8 mouse cellular contexts compared by ENCODE assay signal in the genomic region with DNA sequence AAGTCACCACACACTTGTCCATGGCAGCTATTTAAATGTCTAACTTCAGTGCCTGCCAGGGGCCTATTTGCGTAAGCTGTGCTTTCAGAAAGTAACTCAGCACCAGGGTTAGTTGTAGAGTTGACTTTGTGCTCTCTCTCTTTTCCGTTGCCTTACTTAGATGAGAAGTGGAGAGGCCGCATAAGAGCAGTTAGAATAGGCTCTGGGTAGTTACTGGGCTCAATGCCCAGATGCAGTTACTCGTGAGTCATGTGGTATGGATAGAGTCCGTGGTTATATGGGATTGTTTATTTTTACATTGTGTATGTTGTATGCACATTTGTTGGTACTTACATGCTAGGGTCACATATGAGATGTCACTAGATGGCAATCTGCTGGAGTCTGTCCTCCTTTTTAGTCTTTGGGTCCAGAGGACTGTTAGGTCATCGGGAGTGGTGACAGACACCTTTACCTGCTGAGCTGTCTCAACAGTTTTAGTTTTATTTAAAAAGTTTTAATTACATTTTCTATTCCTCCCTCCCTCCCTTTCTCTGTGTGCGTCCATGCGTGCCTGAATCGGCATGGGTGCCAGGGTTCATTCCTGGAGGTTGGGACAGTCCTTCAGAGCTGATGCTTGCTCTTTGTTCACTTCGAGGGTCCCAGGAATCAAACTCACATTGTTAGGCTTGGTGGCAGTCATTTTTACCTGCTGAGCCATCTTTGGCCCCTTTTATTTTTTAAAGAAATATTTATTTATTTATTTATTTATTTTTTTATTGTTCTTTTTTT. TPM values are rescaled to one million over a fixed set of nuclear protein-coding genes. Genes with fewer than 3 reads are reported as not detected.
DNase-seq lines count a peak whose midpoint lies in the region; ATAC-seq and TF ChIP-seq lines count a peak whose summit lies in the region.

No protein-coding gene starts in this region.

- no peak overlapping the region for H3K9ac ChIP-seq in forebrain, embryonic 14.5 days (ENCODE audit: low read length)
- H3K9ac ChIP-seq in forebrain, embryonic 12.5 days = no peak overlapping the region
- no peak overlapping the region for H3K9ac ChIP-seq in liver, embryonic 12.5 days
- no peak overlapping the region for H3K9ac ChIP-seq in liver, postnatal 0 days (replicated peaks)
- no peak overlapping the region for H3K9ac ChIP-seq in hindbrain, embryonic 16.5 days (ENCODE audit: low read depth, low read length)
- no peak overlapping the region for H3K9ac ChIP-seq in neural tube, embryonic 15.5 days (replicated peaks)

- peaks cover 18% of the 10 kb centered on the region for H3K4me1 ChIP-seq in forebrain, embryonic 14.5 days (ENCODE audit: control insufficient read depth, insufficient read depth, low read length)
- H3K4me1 ChIP-seq in forebrain, embryonic 12.5 days = peaks cover 25% of the 10 kb centered on the region
- H3K4me1 ChIP-seq in liver, embryonic 12.5 days = peaks cover 51% of the 10 kb centered on the region
- peaks cover 5% of the 10 kb centered on the region; the same call in 1 of the 2 replicates for H3K4me1 ChIP-seq in liver, postnatal 0 days (ENCODE audit: insufficient read depth)
- H3K4me1 ChIP-seq in hindbrain, embryonic 16.5 days (ENCODE audit: control insufficient read depth, insufficient read depth, low read depth, low read length) = peaks cover 22% of the 10 kb centered on the region
- peaks cover 30% of the 10 kb centered on the region for H3K4me1 ChIP-seq in neural tube, embryonic 15.5 days

- 63% methylated on average over 10 of the region's 10 CpGs for WGBS in forebrain, embryonic 14.5 days
- 78% methylated on average over 10 of the region's 10 CpGs for WGBS in forebrain, embryonic 12.5 days
- 84% methylated on average over 10 of the region's 10 CpGs for WGBS in liver, embryonic 12.5 days (ENCODE audit: insufficient replicate concordance)
- WGBS in liver, postnatal 0 days (ENCODE audit: insufficient replicate concordance) = 74% methylated on average over 10 of the region's 10 CpGs
- WGBS in hindbrain, embryonic 16.5 days = 65% methylated on average over 10 of the region's 10 CpGs
- WGBS in neural tube, embryonic 15.5 days = 73% methylated on average over 10 of the region's 10 CpGs

- no peaks in the 10 kb centered on the region for H3K9me3 ChIP-seq in forebrain, embryonic 14.5 days (replicated peaks; ENCODE audit: control insufficient read depth, low read length)
- no peaks in the 10 kb centered on the region for H3K9me3 ChIP-seq in forebrain, embryonic 12.5 days
- H3K9me3 ChIP-seq in liver, embryonic 12.5 days (replicated peaks) = no peaks in the 10 kb centered on the region
- H3K9me3 ChIP-seq in liver, postnatal 0 days (ENCODE audit: low read length) = no peaks in the 10 kb centered on the region
- no peaks in the 10 kb centered on the region for H3K9me3 ChIP-seq in hindbrain, embryonic 16.5 days (ENCODE audit: control insufficient read depth, low read length)
- H3K9me3 ChIP-seq in neural tube, embryonic 15.5 days (replicated peaks) = no peaks in the 10 kb centered on the region

- H3K27ac ChIP-seq in forebrain, embryonic 14.5 days (ENCODE audit: low read depth, low read length) = no peak overlapping the region
- no peak overlapping the region for H3K27ac ChIP-seq in forebrain, embryonic 12.5 days
- no peak overlapping the region for H3K27ac ChIP-seq in liver, embryonic 12.5 days
- no peak overlapping the region for H3K27ac ChIP-seq in liver, postnatal 0 days (ENCODE audit: low read depth)
- no peak overlapping the region for H3K27ac ChIP-seq in hindbrain, embryonic 16.5 days (ENCODE audit: low read depth, low read length)
- H3K27ac ChIP-seq in neural tube, embryonic 15.5 days (replicated peaks) = no peak overlapping the region

- DNase-seq in forebrain, embryonic 14.5 days (ENCODE audit: low spot score) = peak; percentile 58
- DNase-seq in liver, postnatal 0 days = no peak
- DNase-seq in embryo, embryonic 9.5 days (ENCODE audit: extremely low spot score) = no peak
- DNase-seq in urinary bladder, postnatal 25 days (ENCODE audit: low spot score) = no peak

- no peaks in the 10 kb centered on the region for H3K27me3 ChIP-seq in forebrain, embryonic 14.5 days (replicated peaks; ENCODE audit: control insufficient read depth, insufficient read depth, low read length)
- H3K27me3 ChIP-seq in forebrain, embryonic 12.5 days = no peaks in the 10 kb centered on the region
- no peaks in the 10 kb centered on the region for H3K27me3 ChIP-seq in liver, embryonic 12.5 days (replicated peaks)
- H3K27me3 ChIP-seq in liver, postnatal 0 days (ENCODE audit: insufficient read depth, low read length) = no peaks in the 10 kb centered on the region
- no peaks in the 10 kb centered on the region for H3K27me3 ChIP-seq in hindbrain, embryonic 16.5 days (replicated peaks; ENCODE audit: control insufficient read depth, insufficient read depth, low read length)
- H3K27me3 ChIP-seq in neural tube, embryonic 15.5 days (replicated peaks) = no peaks in the 10 kb centered on the region

- 0 out of 2 replicates have a peak overlapping the region, but pooled peaks have one; percentile 66 for H3K4me2 ChIP-seq in forebrain, embryonic 14.5 days (ENCODE audit: low read length)
- no peak overlapping the region for H3K4me2 ChIP-seq in forebrain, embryonic 12.5 days
- peak overlapping the region; percentile 99; the same call in 1 of the 2 replicates for H3K4me2 ChIP-seq in liver, embryonic 12.5 days
- no peak overlapping the region; the same call in 1 of the 2 replicates for H3K4me2 ChIP-seq in liver, postnatal 0 days (ENCODE audit: low read depth, low read length)
- peak overlapping the region; percentile 83 for H3K4me2 ChIP-seq in hindbrain, embryonic 16.5 days (ENCODE audit: low read length)
- H3K4me2 ChIP-seq in neural tube, embryonic 15.5 days = peak overlapping the region; percentile 72

- TF ChIP-seq EP300 in liver, postnatal 0 days (IDR thresholded peaks at IDR 0.05; ENCODE audit: low read depth) = no peak

- no peak for TF ChIP-seq CTCF in liver, postnatal 0 days (IDR thresholded peaks at IDR 0.05; ENCODE audit: low read depth)

- H3K36me3 ChIP-seq in forebrain, embryonic 14.5 days (ENCODE audit: control insufficient read depth, insufficient read depth, low read length) = no peaks in the 10 kb centered on the region
- H3K36me3 ChIP-seq in forebrain, embryonic 12.5 days (replicated peaks) = no peaks in the 10 kb centered on the region
- H3K36me3 ChIP-seq in liver, embryonic 12.5 days = no peaks in the 10 kb centered on the region
- H3K36me3 ChIP-seq in liver, postnatal 0 days (replicated peaks; ENCODE audit: insufficient read depth, low read length) = no peaks in the 10 kb centered on the region
- no peaks in the 10 kb centered on the region for H3K36me3 ChIP-seq in hindbrain, embryonic 16.5 days (ENCODE audit: control insufficient read depth, insufficient read depth, low read length)
- H3K36me3 ChIP-seq in neural tube, embryonic 15.5 days = no peaks in the 10 kb centered on the region

- ATAC-seq in forebrain, embryonic 14.5 days = no peak
- no peak for ATAC-seq in forebrain, embryonic 12.5 days (ENCODE audit: low FRiP score)
- ATAC-seq in liver, embryonic 12.5 days = no peak
- no peak for ATAC-seq in liver, postnatal 0 days
- ATAC-seq in hindbrain, embryonic 16.5 days = no peak
- no peak for ATAC-seq in neural tube, embryonic 15.5 days (ENCODE audit: low FRiP score)

- no peak overlapping the region for H3K4me3 ChIP-seq in forebrain, embryonic 14.5 days (ENCODE audit: low read depth, low read length)
- no peak overlapping the region for H3K4me3 ChIP-seq in forebrain, embryonic 12.5 days (replicated peaks)
- no peak overlapping the region for H3K4me3 ChIP-seq in liver, embryonic 12.5 days
- no peak overlapping the region for H3K4me3 ChIP-seq in liver, postnatal 0 days (ENCODE audit: low read depth, low read length)
- no peak overlapping the region for H3K4me3 ChIP-seq in hindbrain, embryonic 16.5 days (ENCODE audit: low read length)
- H3K4me3 ChIP-seq in neural tube, embryonic 15.5 days (replicated peaks) = 0 out of 2 replicates have a peak overlapping the region, but pooled peaks have one; percentile 4

RNA-seq across cellular contexts. Expression of a gene that starts 3.2 kb away (rescaled TPM):
- polyA plus RNA-seq in forebrain, embryonic 14.5 days (2014; fragmentation: Nextera tagmentation; extraction: Ambion mirVana) = 24.2 and 28.4 TPM in 2 replicates
- 23.4 and 25.0 TPM in 2 replicates for polyA plus RNA-seq in forebrain, embryonic 12.5 days (2016; fragmentation: Nextera tagmentation; extraction: Ambion mirVana)
- 7.6 TPM in 2 replicates for polyA plus RNA-seq in liver, embryonic 12.5 days (2016; fragmentation: Nextera tagmentation; extraction: Ambion mirVana)
- polyA plus RNA-seq in liver, postnatal 0 days (2015; fragmentation: Nextera tagmentation; extraction: Ambion mirVana) = 1.5 and 1.8 TPM in 2 replicates
- polyA plus RNA-seq in hindbrain, embryonic 16.5 days (2015; fragmentation: Nextera tagmentation; extraction: Ambion mirVana) = 24.0 and 31.6 TPM in 2 replicates
- 27.4 and 33.1 TPM in 2 replicates for polyA plus RNA-seq in neural tube, embryonic 15.5 days (2015; fragmentation: Nextera tagmentation; extraction: Ambion mirVana)

Comparison
In these comparisons a context has a peak if more than half of its experiments do, and no peak if none do; other contexts are left out.
1. H3K4me2 ChIP-seq: peak in forebrain, embryonic 14.5 days (single experiment), liver, embryonic 12.5 days (single experiment), hindbrain, embryonic 16.5 days (single experiment) and neural tube, embryonic 15.5 days (single experiment); none in forebrain, embryonic 12.5 days (single experiment) and liver, postnatal 0 days (single experiment).